Comparison of ENCODE assay signal across 28 mouse cellular contexts in genomic region chr13:4406771-4407170, GRCm38 (mm10). TPM values are rescaled to one million over a fixed set of nuclear protein-coding genes. Genes with fewer than 3 reads are reported as not detected.
"Had no signal": no experiment of that assay in that cellular context is flagged by ENCODE, and none has a peak within 500 bp of the region (broad histone marks: within the 10 kb centered on the region; RNA-seq: fewer than 3 reads in every experiment).

No protein-coding gene starts in this region.

- DNase-seq: gastrocnemius, adult 2 months; gastrocnemius, postnatal 10 days; gastrocnemius, postnatal 25 days; heart, adult 18-20 months; heart, postnatal 10 days; heart, postnatal 4 days; liver; liver, embryonic 13.5 days; liver, postnatal 0 days had no signal

- H3K4me3 ChIP-seq: gastrocnemius, adult 2 months; heart, embryonic 10.5 days; heart, embryonic 12.5 days; hindbrain, embryonic 10.5 days; hindbrain, embryonic 12.5 days; intestine, embryonic 15.5 days; layer of hippocampus, adult 2 months; left cerebral cortex, adult 2 months; limb, embryonic 10.5 days; limb, embryonic 12.5 days; liver, embryonic 13.5 days; liver, embryonic 15.5 days had no signal

- ATAC-seq: hindbrain, embryonic 16.5 days; inflammation-experienced regulatory T-cells, adult 6 months; intestine, embryonic 15.5 days; intestine, postnatal 0 days; liver, postnatal 0 days had no signal

- H3K36me3 ChIP-seq: heart, embryonic 10.5 days; heart, embryonic 12.5 days; hindbrain, embryonic 10.5 days; hindbrain, embryonic 12.5 days; intestine, embryonic 15.5 days; limb, embryonic 10.5 days; limb, embryonic 12.5 days; liver, embryonic 13.5 days; liver, embryonic 15.5 days had no signal

- H3K9ac ChIP-seq: heart, embryonic 12.5 days; hindbrain, embryonic 12.5 days; hindbrain, embryonic 14.5 days; intestine, embryonic 15.5 days; limb, embryonic 12.5 days; liver, embryonic 13.5 days; liver, embryonic 15.5 days; liver, postnatal 0 days had no signal

- H3K4me1 ChIP-seq: heart, embryonic 10.5 days; heart, embryonic 12.5 days; hindbrain, embryonic 10.5 days; hindbrain, embryonic 12.5 days; intestine, embryonic 15.5 days; limb, embryonic 10.5 days; limb, embryonic 12.5 days; liver, embryonic 13.5 days; liver, embryonic 15.5 days had no signal

- H3K27ac ChIP-seq: gastrocnemius, adult 2 months; heart, embryonic 10.5 days; hindbrain, embryonic 10.5 days; hindbrain, embryonic 12.5 days; hindbrain, embryonic 14.5 days; intestine, embryonic 15.5 days; kidney, postnatal 0 days; layer of hippocampus, adult 2 months; left cerebral cortex, adult 2 months; limb, embryonic 10.5 days; limb, embryonic 12.5 days; liver, embryonic 13.5 days; liver, embryonic 15.5 days had no signal

- H3K4me2 ChIP-seq: heart, embryonic 12.5 days; hindbrain, embryonic 12.5 days; hindbrain, embryonic 14.5 days; intestine, embryonic 15.5 days; limb, embryonic 12.5 days; liver, embryonic 13.5 days; liver, embryonic 15.5 days had no signal

- H3K9me3 ChIP-seq: heart, embryonic 10.5 days; hindbrain, embryonic 12.5 days; intestine, embryonic 15.5 days; limb, embryonic 10.5 days; limb, embryonic 12.5 days; liver, embryonic 13.5 days; liver, embryonic 15.5 days had no signal

- H3K27me3 ChIP-seq: heart, embryonic 12.5 days; hindbrain, embryonic 12.5 days; intestine, embryonic 15.5 days; limb, embryonic 12.5 days; liver, embryonic 13.5 days; liver, embryonic 15.5 days had no signal

RNA-seq across cellular contexts. Expression of gene Akr1c6, which starts 27.3 kb away (rescaled TPM):
- polyA plus RNA-seq: frontal cortex, adult 2 months; heart, embryonic 10.5 days; heart, embryonic 12.5 days; heart, embryonic 14.5 days; heart, embryonic 16.5 days; hindbrain, embryonic 10.5 days; hindbrain, embryonic 12.5 days; hindbrain, embryonic 14.5 days; hindbrain, embryonic 16.5 days; inflammation-experienced regulatory T-cells, adult 6 months; intestine, embryonic 15.5 days; intestine, postnatal 0 days; kidney, postnatal 0 days; limb, embryonic 10.5 days; limb, embryonic 12.5 days; limb, embryonic 14.5 days had no signal
